ENCODE assay signal across 13 mouse cellular contexts in genomic region chr3:118500234-118500633, GRCm38 (mm10).
DNase-seq lines count a peak whose midpoint lies in the region; ATAC-seq and TF ChIP-seq lines count a peak whose summit lies in the region.
"Had no signal": no experiment of that assay in that cellular context is flagged by ENCODE, and none has a peak within 500 bp of the region (broad histone marks: within the 10 kb centered on the region; RNA-seq: fewer than 3 reads in every experiment).

No protein-coding gene starts in this region.

- no peaks in the 10 kb centered on the region for H3K36me3 ChIP-seq in hindbrain, embryonic 10.5 days
- H3K36me3 ChIP-seq in hindbrain, postnatal 0 days (ENCODE audit: insufficient read depth, low read length) = no peaks in the 10 kb centered on the region
- H3K36me3 ChIP-seq: hindbrain, embryonic 13.5 days; neural tube, embryonic 13.5 days had no signal

- intact Hi-C loops in left cerebral cortex, postnatal 14 days (cut with DNase I) = no loop called here

- H3K27me3 ChIP-seq in hindbrain, embryonic 10.5 days (ENCODE audit: insufficient read depth, poor library complexity, severe bottlenecking) = no peaks in the 10 kb centered on the region
- H3K27me3 ChIP-seq in hindbrain, postnatal 0 days (ENCODE audit: insufficient read depth, low read length) = no peaks in the 10 kb centered on the region
- H3K27me3 ChIP-seq: hindbrain, embryonic 13.5 days; neural tube, embryonic 13.5 days had no signal

- no peaks in the 10 kb centered on the region for H3K9me3 ChIP-seq in hindbrain, embryonic 10.5 days
- no peaks in the 10 kb centered on the region for H3K9me3 ChIP-seq in hindbrain, postnatal 0 days (ENCODE audit: low read length)
- H3K9me3 ChIP-seq: hindbrain, embryonic 13.5 days; neural tube, embryonic 13.5 days had no signal

- no peak overlapping the region for H3K9ac ChIP-seq in hindbrain, postnatal 0 days (replicated peaks; ENCODE audit: low read length)
- H3K9ac ChIP-seq: hindbrain, embryonic 13.5 days; liver, postnatal 0 days; neural tube, embryonic 13.5 days had no signal

- TF ChIP-seq CTCF in hindbrain, postnatal 0 days (IDR thresholded peaks at IDR 0.05; ENCODE audit: low read depth) = no peak

- no peak overlapping the region for H3K4me2 ChIP-seq in hindbrain, postnatal 0 days (ENCODE audit: low read depth, low read length)
- H3K4me2 ChIP-seq: hindbrain, embryonic 13.5 days; neural tube, embryonic 13.5 days had no signal

- peaks cover 9% of the 10 kb centered on the region for H3K4me1 ChIP-seq in hindbrain, embryonic 10.5 days (replicated peaks)
- H3K4me1 ChIP-seq in hindbrain, postnatal 0 days (ENCODE audit: insufficient read depth, low read length) = no peaks in the 10 kb centered on the region
- H3K4me1 ChIP-seq: hindbrain, embryonic 13.5 days; neural tube, embryonic 13.5 days had no signal

- H3K27ac ChIP-seq in hindbrain, embryonic 10.5 days = no peak overlapping the region
- no peak overlapping the region for H3K27ac ChIP-seq in hindbrain, postnatal 0 days
- H3K27ac ChIP-seq: hindbrain, embryonic 13.5 days; neural tube, embryonic 13.5 days had no signal

- ATAC-seq in hindbrain, postnatal 0 days = no peak
- ATAC-seq: liver, postnatal 0 days had no signal

- peak; percentile 52 for DNase-seq in hindbrain, embryonic 10.5 days (ENCODE audit: low spot score)
- no peak for DNase-seq in hindbrain, postnatal 0 days (ENCODE audit: low spot score)
- DNase-seq in ovary, postnatal 10 days (ENCODE audit: low spot score) = peak; percentile 2
- no peak for DNase-seq in ovary, adult 18-20 months (ENCODE audit: low spot score)
- DNase-seq in left cerebral cortex, postnatal 14 days (ENCODE audit: low spot score in 2 of 2) = peak; percentile 59 to 74
- no peak for DNase-seq in spleen, postnatal 14 days (ENCODE audit: low spot score in 2 of 2)
- no peak for DNase-seq in cerebellum, postnatal 25 days
- no peak for DNase-seq in cerebellum, adult 9-11 months
- DNase-seq: adrenal gland, adult 2 months; liver, postnatal 0 days; thymus, postnatal 14 days had no signal

- H3K4me3 ChIP-seq in hindbrain, embryonic 10.5 days = no peak overlapping the region
- H3K4me3 ChIP-seq in hindbrain, postnatal 0 days (ENCODE audit: low read length) = no peak overlapping the region
- H3K4me3 ChIP-seq: hindbrain, embryonic 13.5 days; neural tube, embryonic 13.5 days had no signal

- 7% methylated on average over 4 of the region's 4 CpGs for WGBS in hindbrain, embryonic 10.5 days
- 25% methylated on average over 4 of the region's 4 CpGs for WGBS in hindbrain, postnatal 0 days

Comparison
In these comparisons a context has a peak if more than half of its experiments do, and no peak if none do; other contexts are left out.
1. DNase-seq: peak in hindbrain, embryonic 10.5 days (single experiment), ovary, postnatal 10 days (single experiment) and left cerebral cortex, postnatal 14 days (2 of 2); none in hindbrain, postnatal 0 days (single experiment), ovary, adult 18-20 months (single experiment), spleen, postnatal 14 days (0 of 2), cerebellum, postnatal 25 days (0 of 2) and cerebellum, adult 9-11 months (single experiment).